Mouse (Mus musculus) hindbrain, embryonic 13.5 days (tissue): Measurements from ENCODE around the gene Kcnj9. TPM values are rescaled to one million over a fixed set of nuclear protein-coding genes. Genes with fewer than 3 reads are reported as not detected.

Experiments
- ATAC-seq: fragments of 200-750 bp; cut with Nextera tagmentation; 2 replicates; pipeline ENCODE4 v1.8.0; 2017; ENCODE audit warnings: moderate TSS enrichment; ENCODE audit not compliant: low FRiP score
- H3K27ac ChIP-seq: fragments of 300-500 bp; sonication (generic); 2 replicates; pipeline ENCODE4 v1.5.1; 2015; ENCODE audit warnings: inconsistent platforms, mild to moderate bottlenecking, moderate library complexity
- H3K27me3 ChIP-seq: fragments of 300-500 bp; sonication (generic); 2 replicates; pipeline ENCODE4 v1.6.1; 2015; ENCODE audit warnings: mild to moderate bottlenecking, inconsistent platforms
- H3K36me3 ChIP-seq: fragments of 300-500 bp; sonication (generic); 2 replicates; pipeline ENCODE4 v1.6.1; 2015; ENCODE audit warnings: mild to moderate bottlenecking, inconsistent platforms
- H3K4me1 ChIP-seq: fragments of 300-500 bp; sonication (generic); replicated peaks from 2 replicates; pipeline ENCODE4 v1.6.1; 2015; ENCODE audit warnings: inconsistent platforms
- H3K4me2 ChIP-seq: fragments of 300-500 bp; sonication (generic); 2 replicates; pipeline ENCODE4 v1.6.1; 2015; ENCODE audit warnings: inconsistent platforms, mild to moderate bottlenecking, moderate library complexity
- H3K4me3 ChIP-seq: fragments of 300-500 bp; sonication (generic); 2 replicates; pipeline ENCODE4 v1.5.1; 2015; ENCODE audit warnings: mild to moderate bottlenecking, inconsistent platforms
- H3K9ac ChIP-seq: fragments of 300-500 bp; sonication (generic); 2 replicates; pipeline ENCODE4 v1.6.1; 2015; ENCODE audit warnings: mild to moderate bottlenecking, inconsistent platforms
- H3K9me3 ChIP-seq: fragments of 300-500 bp; sonication (generic); 2 replicates; pipeline ENCODE4 v1.6.1; 2016; ENCODE audit warnings: inconsistent platforms
- WGBS: fragments of 180-500 bp; shearing (Covaris S2); methylation state at CpG from one replicate; pipeline ENCODE4 v1.1.7; 2015; 5-methylcytosine and 5-hydroxymethylcytosine counted together
- polyA plus RNA-seq: library from polyadenylated mRNA; unstranded; fragments of >200 nt; fragmentation: Nextera tagmentation; extraction: Ambion mirVana; gene quantifications from 2 replicates; pipeline ENCODE4 v1.2.1, GENCODE M21; 2015

The Kcnj9 gene
- polyA plus RNA-seq, 1 experiment from 2014 or later, result 2.2 TPM

- H3K9ac ChIP-seq, result peak overlapping the region; percentile 65
- H3K9me3 ChIP-seq, result no peaks in the 10 kb centered on the region
- peak overlapping the region; percentile 66 for H3K4me2 ChIP-seq
- ATAC-seq, result peak; percentile 71
- no peaks in the 10 kb centered on the region for H3K27me3 ChIP-seq
- peaks cover 66% of the 10 kb centered on the region for H3K4me1 ChIP-seq
- peak overlapping the region; percentile 31 for H3K4me3 ChIP-seq
- no peaks in the 10 kb centered on the region for H3K36me3 ChIP-seq
- peak overlapping the region; percentile 78 for H3K27ac ChIP-seq
- 2% methylated on average over 14 of the region's 14 CpGs for WGBS
These were observed 19.3 kb downstream of the Kcnj9 start for GRCm38 (mm10) chr1:172309699-172310398.

GRCm38 (mm10) chr1:172308409-172308808 lies 20.7 kb downstream of the Kcnj9 start:
- H3K9me3 ChIP-seq, result no peaks in the 10 kb centered on the region
- H3K4me2 ChIP-seq, result no peak overlapping the region
- H3K4me1 ChIP-seq, result peaks cover 51% of the 10 kb centered on the region
- ATAC-seq, result no peak
- H3K27me3 ChIP-seq, result no peaks in the 10 kb centered on the region
- H3K4me3 ChIP-seq, result no peak overlapping the region
- no peaks in the 10 kb centered on the region for H3K36me3 ChIP-seq
- H3K9ac ChIP-seq, result no peak overlapping the region
- 100% methylated on average over 1 of the region's 1 CpGs for WGBS
- peak overlapping the region; percentile 58 for H3K27ac ChIP-seq

- no peaks in the 10 kb centered on the region for H3K9me3 ChIP-seq
- H3K27ac ChIP-seq, result peak overlapping the region; percentile 58
- H3K27me3 ChIP-seq, result no peaks in the 10 kb centered on the region
- no peak overlapping the region for H3K4me3 ChIP-seq
- no peaks in the 10 kb centered on the region for H3K36me3 ChIP-seq
- no peak for ATAC-seq
- WGBS, result 51% methylated on average over 10 of the region's 10 CpGs
- no peak overlapping the region for H3K9ac ChIP-seq
- no peak overlapping the region for H3K4me2 ChIP-seq
- peaks cover 51% of the 10 kb centered on the region for H3K4me1 ChIP-seq
These were observed 21.2 kb downstream of the Kcnj9 start for GRCm38 (mm10) chr1:172307936-172308335.

- Histone ChIP-seq H3K9ac (no peak overlapping the region), H3K9me3 (no peaks in the 10 kb centered on the region), H3K27me3 (no peaks in the 10 kb centered on the region), H3K36me3 (no peaks in the 10 kb centered on the region), H3K27ac (no peak overlapping the region), H3K4me1 (peaks cover 54% of the 10 kb centered on the region), H3K4me3 (no peak overlapping the region), H3K4me2 (no peak overlapping the region)
- no peak for ATAC-seq
- 70% methylated on average over 6 of the region's 6 CpGs for WGBS
These were observed 22.2 kb downstream of the Kcnj9 start for GRCm38 (mm10) chr1:172306885-172307284.

GRCm38 (mm10) chr1:172306196-172306595 lies 22.9 kb downstream of the Kcnj9 start:
- Histone ChIP-seq H3K9ac (no peak overlapping the region), H3K9me3 (no peaks in the 10 kb centered on the region), H3K4me1 (peaks cover 54% of the 10 kb centered on the region), H3K4me3 (no peak overlapping the region), H3K4me2 (no peak overlapping the region), H3K27ac (no peak overlapping the region), H3K27me3 (no peaks in the 10 kb centered on the region), H3K36me3 (no peaks in the 10 kb centered on the region)
- WGBS, result 76% methylated on average over 4 of the region's 4 CpGs
- no peak for ATAC-seq

GRCm38 (mm10) chr1:172305635-172306034 lies 23.5 kb downstream of the Kcnj9 start:
- Histone ChIP-seq H3K9me3 (no peaks in the 10 kb centered on the region), H3K9ac (no peak overlapping the region), H3K4me1 (peaks cover 56% of the 10 kb centered on the region), H3K27ac (no peak overlapping the region), H3K27me3 (no peaks in the 10 kb centered on the region), H3K36me3 (no peaks in the 10 kb centered on the region), H3K4me2 (no peak overlapping the region), H3K4me3 (no peak overlapping the region)
- WGBS, result 67% methylated on average over 3 of the region's 3 CpGs
- ATAC-seq, result no peak

- 89% methylated on average over 2 of the region's 2 CpGs for WGBS
- ATAC-seq, result no peak
- no peak overlapping the region for H3K4me2 ChIP-seq
- no peak overlapping the region for H3K9ac ChIP-seq
- no peaks in the 10 kb centered on the region for H3K36me3 ChIP-seq
- H3K4me1 ChIP-seq, result peaks cover 56% of the 10 kb centered on the region
- no peak overlapping the region for H3K4me3 ChIP-seq
- H3K9me3 ChIP-seq, result no peaks in the 10 kb centered on the region
- no peaks in the 10 kb centered on the region for H3K27me3 ChIP-seq
- H3K27ac ChIP-seq, result no peak overlapping the region
These were observed 24.0 kb downstream of the Kcnj9 start for GRCm38 (mm10) chr1:172305153-172305552.

- 81% methylated on average over 6 of the region's 6 CpGs for WGBS
- Histone ChIP-seq H3K36me3 (no peaks in the 10 kb centered on the region), H3K4me1 (peaks cover 50% of the 10 kb centered on the region), H3K27ac (no peak overlapping the region), H3K4me2 (no peak overlapping the region), H3K9ac (no peak overlapping the region), H3K9me3 (no peaks in the 10 kb centered on the region), H3K27me3 (no peaks in the 10 kb centered on the region), H3K4me3 (no peak overlapping the region)
- ATAC-seq, result no peak
These were observed 24.7 kb downstream of the Kcnj9 start for GRCm38 (mm10) chr1:172304443-172304842.

- peaks cover 43% of the 10 kb centered on the region for H3K4me1 ChIP-seq
- H3K27ac ChIP-seq, result no peak overlapping the region
- WGBS, result 8% methylated on average over 6 of the region's 6 CpGs
- no peak overlapping the region for H3K4me2 ChIP-seq
- no peaks in the 10 kb centered on the region for H3K9me3 ChIP-seq
- H3K9ac ChIP-seq, result no peak overlapping the region
- ATAC-seq, result no peak
- H3K36me3 ChIP-seq, result no peaks in the 10 kb centered on the region
- peaks cover 8% of the 10 kb centered on the region for H3K27me3 ChIP-seq
- no peak overlapping the region for H3K4me3 ChIP-seq
These were observed 26.3 kb downstream of the Kcnj9 start for GRCm38 (mm10) chr1:172302851-172303250.

GRCm38 (mm10) chr1:172302311-172302710 lies 26.8 kb downstream of the Kcnj9 start:
- H3K9ac ChIP-seq, result no peak overlapping the region
- H3K27ac ChIP-seq, result no peak overlapping the region
- peaks cover 46% of the 10 kb centered on the region for H3K4me1 ChIP-seq
- 53% methylated on average over 3 of the region's 3 CpGs for whole genome bisulfite sequencing
- H3K9me3 ChIP-seq, result no peaks in the 10 kb centered on the region
- no peak overlapping the region for H3K4me3 ChIP-seq
- no peaks in the 10 kb centered on the region for H3K36me3 ChIP-seq
- ATAC-seq, result no peak
- H3K4me2 ChIP-seq, result no peak overlapping the region
- H3K27me3 ChIP-seq, result peaks cover 8% of the 10 kb centered on the region

- no peak overlapping the region for H3K4me3 ChIP-seq
- H3K9ac ChIP-seq, result no peak overlapping the region
- WGBS, result 32% methylated on average over 12 of the region's 12 CpGs
- no peak overlapping the region for H3K4me2 ChIP-seq
- no peaks in the 10 kb centered on the region for H3K9me3 ChIP-seq
- peaks cover 45% of the 10 kb centered on the region for H3K4me1 ChIP-seq
- peaks cover 8% of the 10 kb centered on the region for H3K27me3 ChIP-seq
- peak; percentile 46 for ATAC-seq
- no peaks in the 10 kb centered on the region for H3K36me3 ChIP-seq
- peak overlapping the region; percentile 14; the same call in 1 of the 2 replicates for H3K27ac ChIP-seq
These were observed 27.9 kb downstream of the Kcnj9 start for GRCm38 (mm10) chr1:172301180-172301579.

- Histone ChIP-seq H3K9me3 (no peaks in the 10 kb centered on the region), H3K27ac (peak overlapping the region; percentile 30; the same call in 1 of the 2 replicates), H3K9ac (no peak overlapping the region), H3K4me1 (peaks cover 54% of the 10 kb centered on the region), H3K4me3 (no peak overlapping the region), H3K36me3 (no peaks in the 10 kb centered on the region), H3K27me3 (peaks cover 8% of the 10 kb centered on the region), H3K4me2 (no peak overlapping the region)
- 60% methylated on average over 5 of the region's 5 CpGs for WGBS
- ATAC-seq, result no peak
These were observed 28.9 kb downstream of the Kcnj9 start for GRCm38 (mm10) chr1:172300247-172300646.

- no peak for ATAC-seq
- Histone ChIP-seq H3K36me3 (no peaks in the 10 kb centered on the region), H3K9me3 (no peaks in the 10 kb centered on the region), H3K4me3 (no peak overlapping the region), H3K27ac (no peak overlapping the region), H3K4me1 (peaks cover 61% of the 10 kb centered on the region), H3K27me3 (peaks cover 8% of the 10 kb centered on the region), H3K4me2 (no peak overlapping the region), H3K9ac (no peak overlapping the region)
- WGBS, result 58% methylated on average over 7 of the region's 7 CpGs
These were observed 29.6 kb downstream of the Kcnj9 start for GRCm38 (mm10) chr1:172299528-172299927.
